Mouse (Mus musculus): ENCODE measurements around the gene E130116L18Rik. TPM values are rescaled to one million over a fixed set of nuclear protein-coding genes. Genes with fewer than 3 reads are reported as not detected.
"Not testable (repeated sequence)": the region's sequence is repeated elsewhere in the genome, so short reads cannot be mapped to it uniquely, and the experiment has no call there.

The E130116L18Rik gene
- not detected for total RNA-seq (2021)
- long read RNA-seq, experiment 1: 0 reads
- long read RNA-seq, experiment 2: 0 reads

- peak; percentile 83 for DNase-seq
These were observed at the start of gene E130116L18Rik for GRCm38 (mm10) chr5:25222752-25223702. Gene E130116L18Rik (minus strand): TSS chr5:25223153.

GRCm38 (mm10) chr5:25268258-25268888 is 45.4 kb upstream of the E130116L18Rik start:
- DNase-seq: no peak

GRCm38 (mm10) chr5:25262266-25262665 is 39.3 kb upstream of the E130116L18Rik start:
- DNase-seq: no peak

GRCm38 (mm10) chr5:25261452-25261851 is 38.5 kb upstream of the E130116L18Rik start:
- no peak for DNase-seq

- DNase-seq: no peak
These were observed 33.7 kb upstream of the E130116L18Rik start for GRCm38 (mm10) chr5:25256686-25257085.

- no peak for DNase-seq
These were observed 31.5 kb upstream of the E130116L18Rik start for GRCm38 (mm10) chr5:25254491-25254890.

GRCm38 (mm10) chr5:25252825-25253544 is 30.0 kb upstream of the E130116L18Rik start:
- DNase-seq: no peak

GRCm38 (mm10) chr5:25252423-25252822 is 29.5 kb upstream of the E130116L18Rik start:
- no peak for DNase-seq

- DNase-seq: no peak
These were observed 24.1 kb upstream of the E130116L18Rik start for GRCm38 (mm10) chr5:25247036-25247435.

GRCm38 (mm10) chr5:25246473-25246865 is 23.5 kb upstream of the E130116L18Rik start:
- DNase-seq: no peak

- no peak for DNase-seq
These were observed 23.0 kb upstream of the E130116L18Rik start for GRCm38 (mm10) chr5:25245806-25246472.

GRCm38 (mm10) chr5:25243101-25243500 is 20.1 kb upstream of the E130116L18Rik start:
- DNase-seq: no peak

GRCm38 (mm10) chr5:25224377-25224776 is 1.4 kb upstream of the E130116L18Rik start:
- DNase-seq: not testable (repeated sequence)

GRCm38 (mm10) chr5:25221604-25222003 is 1.3 kb downstream of the E130116L18Rik start, which contains the start of gene Galnt11:
Gene Galnt11 (plus strand): TSS chr5:25221904.
- no peak for DNase-seq

GRCm38 (mm10) chr5:25215006-25215405 is 7.9 kb downstream of the E130116L18Rik start:
- no peak for DNase-seq

GRCm38 (mm10) chr5:25213216-25213615 is 9.7 kb downstream of the E130116L18Rik start:
- DNase-seq: not testable (repeated sequence)

- DNase-seq: no peak
These were observed 11.1 kb downstream of the E130116L18Rik start for GRCm38 (mm10) chr5:25211872-25212271.

GRCm38 (mm10) chr5:25190521-25190920 is 32.4 kb downstream of the E130116L18Rik start:
- no peak for DNase-seq

- DNase-seq: no peak
These were observed 34.2 kb downstream of the E130116L18Rik start for GRCm38 (mm10) chr5:25188802-25189201.

GRCm38 (mm10) chr5:25187727-25188126 is 35.2 kb downstream of the E130116L18Rik start:
- no peak for DNase-seq

- no peak for DNase-seq
These were observed 38.4 kb downstream of the E130116L18Rik start for GRCm38 (mm10) chr5:25184594-25184993.

GRCm38 (mm10) chr5:25183595-25183994 is 39.4 kb downstream of the E130116L18Rik start:
- no peak for DNase-seq
